Mouse (Mus musculus) kidney, embryonic 14.5 days (tissue): Measurements from ENCODE around the gene Rab3c. TPM values are rescaled to one million over a fixed set of nuclear protein-coding genes. Genes with fewer than 3 reads are reported as not detected.

Experiments used
- ATAC-seq: fragments of 200-750 bp; cut with Nextera tagmentation; 2 replicates; pipeline ENCODE4 v1.8.0; 2017; ENCODE audit warnings: moderate number of reproducible peaks, mild to moderate bottlenecking, moderate TSS enrichment, moderate library complexity; ENCODE audit not compliant: low FRiP score, low TSS enrichment
- H3K27ac ChIP-seq: fragments of 300-500 bp; sonication (generic); 2 replicates; pipeline ENCODE4 v1.5.1; 2014; ENCODE audit warnings: low read depth, mild to moderate bottlenecking, low read length, moderate library complexity, mixed read lengths
- H3K27me3 ChIP-seq: fragments of 300-500 bp; sonication (generic); 2 replicates; pipeline ENCODE4 v1.6.1; 2014; ENCODE audit warnings: mild to moderate bottlenecking, low read length; ENCODE audit not compliant: control insufficient read depth, insufficient read depth
- H3K36me3 ChIP-seq: fragments of 300-500 bp; sonication (generic); 2 replicates; pipeline ENCODE4 v1.6.1; 2014; ENCODE audit warnings: low read length, mixed read lengths; ENCODE audit not compliant: control insufficient read depth, insufficient read depth
- H3K4me1 ChIP-seq: fragments of 300-500 bp; sonication (generic); 2 replicates; pipeline ENCODE4 v1.6.1; 2014; ENCODE audit warnings: low read length, mixed read lengths; ENCODE audit not compliant: control insufficient read depth, insufficient read depth
- H3K4me2 ChIP-seq: fragments of 300-500 bp; sonication (generic); replicated peaks from 2 replicates; pipeline ENCODE4 v1.6.1; 2014; ENCODE audit warnings: low read depth, mild to moderate bottlenecking, low read length
- H3K4me3 ChIP-seq: fragments of 300-500 bp; sonication (generic); 2 replicates; pipeline ENCODE4 v1.5.1; 2014; ENCODE audit warnings: mild to moderate bottlenecking, low read length
- H3K9ac ChIP-seq: fragments of 300-500 bp; sonication (generic); 2 replicates; pipeline ENCODE4 v1.6.1; 2014; ENCODE audit warnings: low read depth, mild to moderate bottlenecking, low read length, moderate library complexity
- H3K9me3 ChIP-seq: fragments of 300-500 bp; sonication (generic); 2 replicates; pipeline ENCODE4 v1.6.1; 2016; ENCODE audit warnings: low read length; ENCODE audit not compliant: control insufficient read depth
- WGBS: fragments of 180-500 bp; shearing (Covaris S2); extraction: QIAGEN DNeasy Blood & Tissue Kit; methylation state at CpG from one replicate; pipeline ENCODE4 v1.1.7; 2014; 5-methylcytosine and 5-hydroxymethylcytosine counted together
- polyA plus RNA-seq: library from polyadenylated mRNA; unstranded; fragments of >200 nt; fragmentation: Nextera tagmentation; extraction: Ambion mirVana; gene quantifications from 2 replicates; pipeline ENCODE4 v1.2.1, GENCODE M21; 2014

The Rab3c gene
- polyA plus RNA-seq, 1 experiment from 2014 or later: not detected

GRCm38 (mm10) chr13:110275471-110275870 is 5.3 kb downstream of the Rab3c start:
- WGBS: 84% methylated on average over 3 of the region's 3 CpGs
- no peak overlapping the region for H3K4me3 ChIP-seq
- no peaks in the 10 kb centered on the region for H3K4me1 ChIP-seq
- no peak for ATAC-seq
- H3K9me3 ChIP-seq: no peaks in the 10 kb centered on the region
- no peak overlapping the region for H3K4me2 ChIP-seq
- H3K27me3 ChIP-seq: no peaks in the 10 kb centered on the region; the same call in 1 of the 2 replicates
- no peak overlapping the region for H3K9ac ChIP-seq
- H3K36me3 ChIP-seq: no peaks in the 10 kb centered on the region
- no peak overlapping the region for H3K27ac ChIP-seq

GRCm38 (mm10) chr13:110260649-110261048 is 20.1 kb downstream of the Rab3c start:
- Histone ChIP-seq H3K4me3 (no peak overlapping the region), H3K27me3 (no peaks in the 10 kb centered on the region), H3K36me3 (no peaks in the 10 kb centered on the region), H3K9ac (no peak overlapping the region), H3K4me2 (no peak overlapping the region), H3K27ac (no peak overlapping the region), H3K4me1 (no peaks in the 10 kb centered on the region), H3K9me3 (no peaks in the 10 kb centered on the region)
- WGBS: 66% methylated on average over 1 of the region's 1 CpGs
- no peak for ATAC-seq

- H3K36me3 ChIP-seq: no peaks in the 10 kb centered on the region
- H3K9me3 ChIP-seq: no peaks in the 10 kb centered on the region
- no peak overlapping the region for H3K9ac ChIP-seq
- no peak overlapping the region for H3K4me3 ChIP-seq
- WGBS: 91% methylated on average over 5 of the region's 5 CpGs
- no peak overlapping the region for H3K27ac ChIP-seq
- no peaks in the 10 kb centered on the region for H3K27me3 ChIP-seq
- H3K4me1 ChIP-seq: no peaks in the 10 kb centered on the region
- no peak for ATAC-seq
- no peak overlapping the region for H3K4me2 ChIP-seq
These were observed 29.3 kb downstream of the Rab3c start for GRCm38 (mm10) chr13:110251453-110251852.

DNA sequence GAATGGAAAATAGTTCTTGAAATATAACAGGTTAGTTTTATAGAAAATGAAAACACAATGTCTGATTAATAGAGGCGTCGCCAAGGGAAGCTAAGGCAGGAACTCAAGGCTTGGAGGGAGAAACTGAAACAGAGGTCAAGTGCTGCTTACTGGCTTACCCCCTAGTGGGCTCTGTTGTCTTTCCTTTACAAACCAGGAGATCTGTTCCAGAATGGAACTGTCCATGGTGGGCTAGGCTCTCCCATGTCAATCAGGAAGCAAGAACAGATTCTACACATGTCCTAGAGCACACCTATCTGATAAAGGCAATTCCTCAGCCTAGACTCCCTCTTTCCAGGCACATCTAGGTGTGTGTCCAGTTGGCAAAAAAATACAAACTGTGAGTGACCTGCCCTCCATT is 32.3 kb downstream of the Rab3c start:
- 86% methylated on average over 2 of the region's 2 CpGs for WGBS
- no peaks in the 10 kb centered on the region for H3K36me3 ChIP-seq
- H3K9ac ChIP-seq: no peak overlapping the region
- no peak for ATAC-seq
- no peaks in the 10 kb centered on the region for H3K4me1 ChIP-seq
- no peaks in the 10 kb centered on the region for H3K27me3 ChIP-seq
- H3K4me3 ChIP-seq: no peak overlapping the region
- no peak overlapping the region for H3K4me2 ChIP-seq
- no peak overlapping the region for H3K27ac ChIP-seq
- no peaks in the 10 kb centered on the region for H3K9me3 ChIP-seq

GRCm38 (mm10) chr13:110238970-110239369 is 41.8 kb downstream of the Rab3c start:
- Histone ChIP-seq H3K4me3 (no peak overlapping the region), H3K4me2 (no peak overlapping the region), H3K9ac (no peak overlapping the region), H3K36me3 (no peaks in the 10 kb centered on the region), H3K4me1 (no peaks in the 10 kb centered on the region), H3K27me3 (no peaks in the 10 kb centered on the region), H3K27ac (no peak overlapping the region), H3K9me3 (no peaks in the 10 kb centered on the region)
- no peak for ATAC-seq
- 48% methylated on average over 3 of the region's 3 CpGs for WGBS

GRCm38 (mm10) chr13:110237209-110237935 is 43.4 kb downstream of the Rab3c start:
- ATAC-seq: no peak
- H3K4me2 ChIP-seq: no peak overlapping the region
- WGBS: 34% methylated on average over 10 of the region's 10 CpGs

GRCm38 (mm10) chr13:110233364-110233763 is 47.4 kb downstream of the Rab3c start:
- Histone ChIP-seq H3K9me3 (no peaks in the 10 kb centered on the region), H3K36me3 (no peaks in the 10 kb centered on the region), H3K27ac (no peak overlapping the region), H3K4me1 (no peaks in the 10 kb centered on the region), H3K4me3 (no peak overlapping the region), H3K9ac (no peak overlapping the region), H3K27me3 (no peaks in the 10 kb centered on the region), H3K4me2 (no peak overlapping the region)
- WGBS: 93% methylated on average over 5 of the region's 5 CpGs
- ATAC-seq: no peak

More at GRCm38 (mm10) chr13:110237209-110237935, 43.4 kb downstream of the Rab3c start:
- Histone ChIP-seq H3K9me3 (no peaks in the 10 kb centered on the region), H3K9ac (no peak overlapping the region), H3K36me3 (no peaks in the 10 kb centered on the region), H3K27me3 (no peaks in the 10 kb centered on the region), H3K27ac (no peak overlapping the region), H3K4me1 (no peaks in the 10 kb centered on the region), H3K4me3 (no peak overlapping the region)

DNA sequence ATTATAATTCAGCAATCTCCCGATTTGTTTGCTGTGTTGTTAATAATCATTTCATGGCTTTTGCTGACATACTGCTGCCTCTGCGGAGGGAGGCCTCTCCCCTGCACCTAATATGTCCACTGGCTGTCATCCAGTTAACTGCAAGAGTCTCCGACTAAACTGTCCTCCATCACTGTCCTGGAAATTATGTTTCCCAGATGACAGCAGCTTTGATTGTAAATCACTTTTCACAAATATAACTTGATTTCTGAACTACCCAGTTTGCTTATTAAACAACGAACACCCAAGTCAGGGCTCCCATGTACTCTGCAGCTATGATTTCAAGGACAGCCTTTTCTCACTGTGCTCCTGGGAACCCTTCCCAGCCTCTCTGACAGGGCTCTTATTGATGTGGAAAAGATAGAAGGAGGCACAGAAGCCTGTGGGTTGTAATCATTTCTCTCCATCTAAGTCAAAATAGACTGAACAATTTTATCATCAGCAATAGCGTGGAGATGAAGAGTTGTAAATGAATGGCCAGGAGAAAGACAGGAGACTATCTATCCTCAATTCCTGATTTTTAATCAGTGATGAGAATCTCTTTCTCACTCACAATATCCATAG is 49.6 kb downstream of the Rab3c start:
- Histone ChIP-seq H3K4me3 (no peak overlapping the region), H3K4me2 (no peak overlapping the region), H3K4me1 (no peaks in the 10 kb centered on the region), H3K36me3 (no peaks in the 10 kb centered on the region), H3K27me3 (no peaks in the 10 kb centered on the region), H3K9me3 (no peaks in the 10 kb centered on the region), H3K9ac (no peak overlapping the region), H3K27ac (no peak overlapping the region)
- no peak for ATAC-seq
- WGBS: 62% methylated on average over 5 of the region's 5 CpGs

DNA sequence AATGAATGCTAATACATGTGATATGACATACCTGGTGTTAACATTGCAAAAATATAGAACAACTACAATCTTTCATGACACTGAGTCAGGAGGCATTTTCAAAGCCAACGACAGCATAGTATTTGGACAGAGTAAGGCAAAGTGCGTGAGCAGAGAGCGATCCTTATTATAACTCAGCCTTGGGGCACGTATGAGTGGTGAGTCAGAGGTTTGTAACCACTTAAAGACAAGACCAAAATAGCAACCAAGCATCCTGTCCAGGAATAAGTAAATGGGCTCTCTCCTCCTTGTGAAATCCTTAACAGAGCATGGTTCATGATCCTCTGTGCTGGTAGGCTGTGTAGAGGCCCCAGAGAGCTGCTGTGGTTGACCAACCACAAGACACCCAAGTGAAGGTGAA is 50.8 kb downstream of the Rab3c start:
- H3K27me3 ChIP-seq: no peaks in the 10 kb centered on the region
- no peak overlapping the region for H3K4me2 ChIP-seq
- H3K9ac ChIP-seq: no peak overlapping the region
- WGBS: 82% methylated on average over 4 of the region's 4 CpGs
- no peaks in the 10 kb centered on the region for H3K36me3 ChIP-seq
- H3K27ac ChIP-seq: no peak overlapping the region
- no peaks in the 10 kb centered on the region for H3K4me1 ChIP-seq
- H3K9me3 ChIP-seq: no peaks in the 10 kb centered on the region
- ATAC-seq: no peak
- H3K4me3 ChIP-seq: no peak overlapping the region
